Mouse (Mus musculus) left cerebral cortex, adult 8-10 months (tissue): ENCODE measurements around the gene Gpat2. TPM values are rescaled to one million over a fixed set of nuclear protein-coding genes. Genes with fewer than 3 reads are reported as not detected.
A peak's percentile ranks its signal among the peaks of the same experiment; 100 is the strongest.

Experiments
- DNase-seq, 2 experiments: peaks; one replicate each; pipeline ENCODE4 v3.0.0; 2022; ENCODE audit warnings: low spot score in 2 of 2
- total RNA-seq, 4 experiments: library from RNA; stranded (reverse); gene quantifications; 2 replicates each; pipeline ENCODE4 v1.2.4; 2022

The Gpat2 gene
- total RNA-seq, 4 experiments from 2014 or later = 0.27 to 0.63 (median 0.39) TPM

DNA sequence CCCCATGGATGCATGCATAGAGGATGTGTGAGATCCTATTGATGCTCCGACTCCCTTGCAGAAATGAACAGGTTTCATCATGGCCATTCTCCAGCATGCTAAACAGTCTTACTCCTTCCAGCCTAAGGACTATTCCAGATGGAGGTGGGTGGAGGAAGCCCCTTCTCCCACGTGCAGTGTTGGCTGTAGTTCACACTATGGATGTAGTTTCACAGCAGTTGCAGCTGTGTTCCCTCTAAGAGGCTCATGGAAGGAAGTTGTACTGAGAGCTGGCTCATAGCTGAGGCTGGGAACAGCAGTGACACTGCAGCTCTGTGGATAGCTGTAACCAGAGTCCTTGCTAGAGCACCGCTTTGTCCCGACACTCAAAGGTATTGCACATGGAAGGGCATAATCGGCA is 12.7 kb downstream of the Gpat2 start:
- peak in 1 of 2 experiments; percentile 63 for DNase-seq

DNA sequence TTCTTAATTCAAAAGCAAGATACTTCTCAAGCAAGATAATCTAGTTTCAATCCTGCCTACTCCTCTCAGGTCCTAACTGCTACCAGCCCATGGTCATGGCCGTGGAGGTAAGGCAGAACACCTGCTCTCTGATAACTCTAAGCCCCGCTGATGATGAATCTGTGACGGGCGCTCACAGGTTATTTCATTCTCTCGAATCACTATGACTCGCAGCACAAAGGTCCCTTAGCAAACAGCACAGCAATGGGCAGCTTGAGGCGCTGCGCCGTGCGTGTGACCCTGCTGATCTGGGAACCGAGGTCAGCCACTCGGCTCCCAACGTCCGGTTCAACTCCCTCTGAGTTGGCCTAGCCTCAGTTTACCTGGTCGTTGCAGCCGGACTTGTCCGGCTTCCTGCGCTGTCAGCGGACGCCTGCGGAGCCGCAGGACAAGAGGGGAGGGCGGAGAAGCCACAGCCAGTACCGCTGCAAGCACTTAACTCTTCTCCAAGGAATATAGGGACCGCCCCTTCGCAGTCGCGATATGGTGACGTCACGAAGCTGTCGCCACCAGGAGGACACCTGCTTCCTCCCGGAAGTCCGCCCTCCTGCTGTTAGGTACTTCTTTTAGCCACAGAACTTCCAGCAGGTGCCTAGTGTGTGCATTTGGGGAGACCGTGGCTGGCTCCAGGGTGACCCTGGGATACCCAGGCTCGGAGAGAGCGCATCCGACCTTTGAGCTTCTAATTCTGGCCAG is 19.2 kb downstream of the Gpat2 start, which contains the start of gene Fahd2a:
Gene Fahd2a (minus strand): TSS at position 511 of the 735 bp plus-strand sequence.
- DNase-seq = peak; percentile 82 to 85

DNA sequence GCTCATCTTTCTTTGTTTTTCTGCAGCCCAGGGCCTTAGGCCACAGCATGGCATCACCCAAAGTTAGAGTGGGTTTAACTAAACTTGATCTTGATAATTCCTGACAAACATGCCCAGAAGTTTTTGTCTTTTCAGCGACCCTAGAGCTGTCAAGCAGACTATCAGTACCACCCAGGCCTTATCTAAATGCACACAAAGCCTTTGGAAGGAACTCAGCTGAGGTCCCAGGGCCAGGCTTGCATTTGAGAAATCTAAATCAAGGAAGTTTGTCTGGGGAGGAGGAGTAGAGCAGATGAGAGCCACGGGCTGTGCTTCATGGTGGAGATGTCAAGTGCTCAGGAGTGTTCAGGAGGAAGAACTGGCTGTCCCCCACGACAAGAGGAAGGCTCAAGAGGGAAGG is 21.8 kb downstream of the Gpat2 start:
- DNase-seq = no peak

DNA sequence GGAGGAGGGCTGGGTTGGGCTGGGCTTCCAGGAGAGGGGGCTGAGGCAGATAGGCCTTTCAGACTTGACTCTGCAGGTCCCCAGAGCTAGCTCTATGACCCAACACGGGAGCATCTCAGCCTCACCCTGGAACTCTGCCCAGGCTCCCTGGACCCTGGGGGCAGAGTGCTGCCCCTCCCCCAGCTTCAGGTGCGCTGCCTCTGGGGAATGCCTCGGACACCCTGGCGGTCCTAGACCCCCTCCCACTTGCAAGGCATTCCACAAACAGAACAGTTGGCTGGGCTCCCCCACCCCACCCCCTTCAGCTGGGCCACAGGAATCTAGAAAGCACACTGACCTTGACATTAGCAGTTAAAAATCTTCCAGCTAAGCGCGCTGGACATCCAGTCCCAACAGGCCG is 24.7 kb downstream of the Gpat2 start:
- DNase-seq = no peak

DNA sequence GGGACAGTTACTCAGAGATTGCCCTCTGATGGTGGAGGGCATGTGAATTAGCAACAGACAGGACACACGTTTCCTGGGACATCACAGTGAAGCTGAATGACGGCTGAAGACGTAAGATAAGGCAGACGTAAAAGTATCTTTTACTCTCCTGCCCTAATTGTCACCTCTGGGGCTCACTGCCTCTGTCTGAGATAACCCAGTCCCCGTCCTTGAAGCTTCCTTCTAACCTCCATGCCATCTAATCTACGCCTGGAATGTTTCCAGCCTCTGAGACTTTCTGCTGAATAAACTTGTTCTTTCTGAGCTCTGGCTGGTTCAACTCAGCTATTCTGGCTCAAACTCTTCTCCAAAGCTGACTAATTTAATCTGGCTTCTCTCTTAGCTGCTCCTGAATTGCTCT is 26.7 kb downstream of the Gpat2 start:
- no peak for DNase-seq

DNA sequence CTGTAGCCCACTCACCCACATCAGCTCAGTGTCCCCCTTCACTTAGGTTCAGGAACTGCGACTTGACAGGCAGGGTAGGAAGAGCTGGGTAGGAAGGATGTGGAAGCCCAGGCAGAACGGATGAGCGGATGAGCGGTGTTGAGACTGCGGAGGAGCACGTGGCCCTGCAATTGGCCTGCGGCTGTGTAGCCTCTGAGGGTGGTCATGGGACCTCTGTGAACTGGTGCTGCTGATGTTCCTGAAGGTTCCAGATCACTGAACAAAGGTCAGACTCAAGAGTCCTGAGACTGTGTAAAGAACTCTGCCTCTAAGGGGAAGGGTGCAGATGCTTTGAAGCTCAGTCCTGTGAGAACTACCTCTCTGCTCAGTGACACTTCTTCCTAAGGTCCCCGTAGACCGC is 28.1 kb downstream of the Gpat2 start:
- DNase-seq = no peak

DNA sequence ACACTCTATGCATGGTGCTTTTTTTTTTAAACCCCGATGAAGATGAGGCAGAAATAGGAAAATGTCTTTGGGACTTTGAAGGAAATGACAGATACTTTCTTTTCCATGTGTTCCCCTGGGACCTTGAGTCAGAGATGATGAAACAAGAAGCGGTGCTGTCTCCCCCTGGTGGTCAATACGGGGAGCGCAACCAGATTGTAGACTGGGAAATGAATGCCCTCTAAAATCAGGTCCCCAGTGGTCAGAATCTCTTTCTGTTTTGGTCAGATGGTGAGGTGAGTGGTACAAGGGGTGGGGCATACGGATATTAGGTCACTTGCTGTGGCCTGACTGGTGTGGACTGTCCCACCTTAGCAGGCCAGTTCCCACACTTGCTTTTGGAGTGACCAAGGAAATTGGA is 28.8 kb downstream of the Gpat2 start:
- DNase-seq = peak in 1 of 2 experiments; percentile 71

DNA sequence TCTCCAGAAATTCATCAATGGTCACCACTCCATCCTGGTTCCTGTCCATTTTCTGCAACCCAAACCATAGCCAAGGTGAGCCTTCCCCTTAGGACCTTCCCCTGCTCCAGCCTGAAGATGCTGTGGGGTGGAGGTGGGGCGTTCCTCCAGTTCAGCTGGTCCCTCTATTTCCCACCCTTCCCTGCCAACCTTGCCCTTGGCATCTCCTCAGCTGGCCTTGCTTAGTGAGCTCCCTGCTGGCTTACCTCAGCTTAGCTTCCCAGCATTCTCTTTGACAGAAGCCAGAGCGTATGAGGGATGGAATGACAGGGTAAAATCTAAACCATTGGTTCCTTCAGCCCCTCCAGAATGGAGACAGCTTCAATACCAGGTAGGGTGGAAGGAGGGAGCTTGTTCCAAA is 34.3 kb downstream of the Gpat2 start:
- DNase-seq = no peak

DNA sequence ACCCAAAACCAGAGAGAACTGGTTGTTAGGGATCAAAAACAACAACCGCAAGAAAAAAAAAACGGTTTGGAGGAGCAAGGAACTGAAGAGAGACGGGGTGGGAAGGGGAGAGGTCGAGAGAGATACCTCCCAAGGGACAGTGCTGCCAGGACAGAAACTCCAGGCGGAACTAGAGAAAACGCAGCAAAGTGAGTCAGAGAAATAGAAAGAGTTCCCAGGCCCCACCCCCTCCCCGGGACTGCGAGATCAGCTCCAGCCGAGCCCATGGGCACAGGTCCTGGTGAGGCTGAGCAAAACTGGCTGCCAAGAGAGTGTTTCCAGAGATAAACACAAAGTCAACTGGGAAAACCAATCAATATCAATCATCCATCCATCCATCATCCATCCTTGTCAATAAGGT is 36.4 kb downstream of the Gpat2 start:
- DNase-seq = no peak

DNA sequence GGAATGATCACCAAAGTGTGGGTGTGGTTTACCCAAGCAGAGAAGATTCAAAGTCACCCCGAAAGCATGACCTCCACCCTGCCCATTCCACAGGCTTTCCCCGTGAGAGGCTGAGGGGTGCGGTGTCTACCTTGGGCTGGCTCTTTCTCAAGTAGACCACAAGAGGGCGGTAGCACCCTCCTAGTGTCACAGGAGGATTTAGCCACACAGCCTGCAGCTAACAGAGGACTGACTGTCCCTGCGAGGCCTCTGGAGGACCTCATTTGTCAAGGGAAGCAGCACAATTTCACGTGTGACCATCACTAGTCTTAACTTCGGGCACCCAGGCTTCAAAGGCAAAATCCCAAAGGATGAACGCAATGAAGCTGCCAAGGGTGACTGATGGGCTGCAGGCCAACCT is 37.3 kb downstream of the Gpat2 start:
- DNase-seq = no peak

DNA sequence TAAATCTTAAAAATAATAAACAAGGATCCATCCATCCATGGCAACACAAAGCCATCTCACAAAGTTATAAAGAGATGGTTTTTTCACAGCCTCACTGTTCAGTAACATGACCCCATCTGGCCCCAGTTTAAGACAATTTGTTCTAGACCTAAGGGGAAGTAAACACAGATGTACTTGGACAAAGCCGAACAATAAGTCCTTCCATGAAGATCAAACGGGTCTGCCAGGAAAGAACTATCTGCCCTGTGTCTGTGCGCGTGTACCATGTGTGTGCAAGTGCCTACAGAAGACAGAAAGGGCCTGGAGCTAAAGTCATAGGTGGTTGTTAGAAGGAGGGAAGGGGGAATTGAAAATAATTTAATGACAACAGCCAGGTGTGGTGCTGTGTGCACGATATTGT is 45.2 kb downstream of the Gpat2 start:
- DNase-seq = no peak

DNA sequence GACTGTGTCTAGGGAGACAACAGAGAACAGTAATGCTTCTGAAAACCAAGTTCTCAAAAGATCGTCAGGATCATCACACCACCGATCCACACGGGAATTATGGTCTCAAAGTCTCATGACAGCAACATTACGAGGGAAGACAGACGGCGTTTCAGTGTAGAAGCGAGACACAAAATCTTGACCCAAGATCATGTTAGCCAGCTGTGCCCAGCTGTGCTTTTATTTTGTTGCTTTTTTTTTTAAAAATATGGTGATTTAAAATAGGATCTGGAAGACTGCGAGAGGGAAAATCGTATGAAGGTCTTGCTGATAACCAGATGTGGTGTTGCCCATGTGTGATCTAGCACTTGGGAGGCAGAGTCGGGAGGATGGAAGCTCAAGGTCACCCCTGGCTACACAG is 45.7 kb downstream of the Gpat2 start:
- DNase-seq = no peak

DNA sequence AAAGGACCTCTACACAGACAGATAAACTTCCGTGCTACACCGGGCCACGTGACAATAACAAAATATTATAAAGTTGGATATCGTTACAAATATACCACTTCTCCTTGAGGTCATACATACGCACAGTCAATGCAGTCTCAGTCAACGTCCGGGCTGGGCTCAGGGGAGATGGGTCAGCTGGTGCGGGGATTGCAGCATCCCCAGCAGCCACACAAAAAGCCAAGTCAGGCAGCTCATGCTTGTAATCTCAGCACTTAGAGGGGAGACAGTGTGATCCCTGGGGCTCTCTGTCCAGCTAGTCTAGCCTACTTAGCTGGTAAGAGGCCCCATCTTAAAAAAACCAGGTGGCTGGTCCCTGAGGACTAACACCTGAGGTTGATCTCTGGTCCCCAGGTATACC is 46.3 kb downstream of the Gpat2 start:
- DNase-seq = no peak

DNA sequence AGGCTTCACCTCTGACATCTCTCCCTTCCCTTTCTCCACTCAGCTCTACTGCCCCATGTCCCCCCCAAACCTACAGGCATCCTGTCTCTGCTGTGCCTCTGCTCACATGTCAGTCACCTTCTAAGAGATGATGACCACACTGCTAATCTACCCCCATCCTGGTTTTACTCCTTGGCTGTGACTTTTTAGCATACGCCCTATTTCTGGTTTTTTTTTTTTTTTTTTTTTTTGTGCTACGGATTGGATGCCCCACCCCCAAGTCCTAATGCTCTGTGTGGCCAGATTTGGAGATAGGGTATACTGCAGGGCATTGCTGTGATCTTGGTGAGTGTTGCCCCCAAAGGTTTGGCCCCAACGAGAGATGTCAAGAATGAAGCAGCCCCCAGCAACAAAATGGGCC is 47.3 kb downstream of the Gpat2 start:
- DNase-seq = no peak

DNA sequence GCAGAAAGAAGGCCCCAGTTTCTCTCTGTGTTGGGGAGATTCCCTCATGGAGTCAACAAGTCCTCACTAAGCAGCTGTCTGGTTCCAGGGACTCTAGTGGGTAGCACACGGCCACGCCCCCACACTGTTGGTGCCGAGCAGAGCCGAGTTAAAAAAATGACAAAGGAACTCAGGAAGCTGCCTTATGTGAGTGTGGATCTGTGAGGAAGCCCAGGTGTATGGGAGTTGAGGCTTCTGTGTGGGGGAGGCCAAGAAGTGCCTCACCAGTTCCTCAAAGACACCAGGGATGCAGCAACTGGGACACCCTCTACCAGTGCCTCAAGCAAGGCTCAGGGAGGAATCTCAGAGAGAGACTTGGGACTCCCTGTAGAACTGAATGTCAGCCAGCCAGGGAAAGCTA is 54.2 kb downstream of the Gpat2 start:
- DNase-seq = peak in 1 of 2 experiments; percentile 66

DNA sequence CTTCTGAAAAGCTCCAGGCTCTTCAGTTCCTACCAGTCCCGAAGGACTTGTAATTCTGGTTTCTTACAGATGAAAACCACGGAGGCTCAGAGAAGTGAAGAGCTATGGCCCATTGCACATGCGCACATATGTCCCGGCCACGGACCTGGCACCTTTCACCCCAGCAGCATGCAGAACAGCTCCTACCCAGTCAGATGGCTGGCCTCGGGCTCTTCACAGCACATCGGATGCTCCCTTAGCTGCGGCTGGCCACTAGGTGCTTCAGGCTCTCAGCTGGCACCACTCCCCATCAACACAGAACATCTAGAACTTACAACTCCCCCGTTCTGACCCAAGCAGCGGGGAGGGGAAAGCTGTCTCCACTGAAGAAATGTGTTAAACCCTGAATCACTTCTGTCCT is 54.8 kb downstream of the Gpat2 start:
- no peak for DNase-seq

DNA sequence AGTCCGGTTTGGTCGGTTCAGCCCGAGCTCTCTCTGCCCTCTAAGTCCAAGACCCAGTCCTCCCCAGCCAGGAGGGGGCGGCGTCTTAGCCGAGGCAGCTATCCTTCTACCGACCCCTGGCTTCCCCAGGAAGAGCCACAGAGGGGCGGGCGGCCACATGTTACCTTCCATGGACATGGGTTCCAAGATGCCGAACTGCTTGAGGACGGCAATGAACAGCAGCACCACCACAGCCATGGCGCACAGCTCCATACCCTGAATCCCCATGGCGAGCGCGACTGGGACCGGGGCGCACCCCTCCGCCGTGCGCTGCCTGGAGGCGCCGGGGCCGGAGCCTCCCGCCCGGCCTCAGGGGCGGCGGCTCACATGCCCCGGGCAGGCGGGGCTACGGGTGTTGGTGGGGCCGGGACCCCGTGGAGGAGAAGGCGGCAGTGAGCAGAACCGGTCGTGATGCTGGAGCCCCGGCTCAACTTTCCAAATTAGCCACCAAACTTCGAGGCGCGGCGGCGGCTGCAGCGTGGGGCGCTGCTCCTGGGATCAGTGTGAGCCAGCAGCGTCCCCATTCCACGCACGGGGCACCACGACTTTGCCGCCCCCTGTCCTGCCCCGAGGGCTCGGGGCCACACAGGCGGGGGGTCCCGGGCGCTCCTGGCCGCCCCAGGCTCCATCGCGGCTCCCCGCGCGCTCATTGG is 57.0 kb downstream of the Gpat2 start:
- DNase-seq = no peak

DNA sequence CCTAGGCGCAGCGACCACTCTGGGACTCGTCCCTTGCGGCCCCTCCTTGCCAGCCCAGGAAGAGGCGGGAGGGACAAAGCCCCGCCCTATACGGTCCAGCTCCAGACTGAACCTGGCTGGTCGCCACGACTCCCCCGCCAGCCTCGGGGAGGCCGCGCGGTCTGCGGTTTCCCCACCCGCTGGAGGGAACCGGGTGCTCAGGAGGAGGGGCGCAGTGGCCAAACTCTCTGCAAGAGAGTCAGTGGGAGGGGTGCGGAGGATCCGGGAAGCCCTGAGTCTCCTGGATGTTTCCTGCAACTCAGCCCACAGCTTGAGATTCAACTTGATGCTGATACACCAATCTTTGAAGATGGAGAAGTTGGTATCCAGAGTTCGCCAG is 57.5 kb downstream of the Gpat2 start:
- no peak for DNase-seq

DNA sequence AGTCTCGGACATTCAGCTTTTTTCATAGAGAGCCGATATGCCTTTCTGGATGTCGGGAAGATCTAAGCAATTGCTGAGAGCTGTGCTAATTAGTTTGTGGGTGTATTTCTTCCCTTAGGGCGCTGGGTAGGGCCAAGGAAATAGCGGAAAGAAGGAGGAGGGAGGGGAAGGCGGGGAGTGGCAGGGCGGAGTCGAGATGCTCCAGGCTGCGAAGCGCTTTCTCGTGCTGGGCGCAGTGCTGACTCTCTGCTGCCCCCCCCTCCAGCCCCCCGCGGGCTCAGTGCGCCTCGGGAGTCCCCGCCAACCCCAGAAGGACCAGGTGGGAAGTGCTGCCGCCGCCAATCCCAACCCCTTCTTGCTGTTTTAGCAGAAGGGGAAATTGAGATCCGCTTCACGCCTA is 58.0 kb downstream of the Gpat2 start:
- no peak for DNase-seq

DNA sequence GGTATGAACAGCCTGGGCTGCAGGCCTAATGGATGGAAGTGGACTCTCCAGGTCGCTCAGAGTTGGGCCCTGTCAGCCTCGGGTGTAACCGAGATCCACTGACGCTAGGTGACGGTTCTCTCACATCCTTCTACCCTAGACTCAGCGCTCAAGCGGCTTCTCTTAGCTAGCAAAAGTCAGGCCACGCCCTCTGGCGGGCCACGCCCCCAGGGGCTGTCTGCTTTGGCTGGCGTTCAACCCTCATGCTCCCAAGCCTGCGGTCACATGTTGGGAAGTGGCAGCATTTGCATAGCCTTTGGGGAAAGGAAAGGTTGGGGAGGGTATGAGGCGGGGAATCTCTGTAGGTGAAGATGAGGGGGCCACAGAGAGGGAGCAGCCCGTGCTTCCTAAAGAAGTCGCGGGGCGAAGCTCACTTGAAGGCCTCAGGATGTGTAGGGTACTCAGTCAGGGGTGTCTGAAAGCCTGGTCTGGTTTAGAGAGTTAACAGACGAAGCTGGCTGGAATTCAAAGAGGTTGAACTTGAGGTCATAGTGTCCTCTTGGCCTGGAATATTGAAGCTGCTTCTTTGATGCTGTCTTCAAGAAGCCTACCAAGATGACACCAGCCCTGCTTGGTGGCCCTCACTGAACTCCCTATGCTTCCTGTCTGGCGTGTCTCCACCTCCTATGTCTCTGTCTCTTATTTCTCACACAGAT is 59.6 kb downstream of the Gpat2 start:
- DNase-seq = no peak
